Mouse (Mus musculus): ENCODE data around the gene Il4i1.

Gene Il4i1

DNA sequence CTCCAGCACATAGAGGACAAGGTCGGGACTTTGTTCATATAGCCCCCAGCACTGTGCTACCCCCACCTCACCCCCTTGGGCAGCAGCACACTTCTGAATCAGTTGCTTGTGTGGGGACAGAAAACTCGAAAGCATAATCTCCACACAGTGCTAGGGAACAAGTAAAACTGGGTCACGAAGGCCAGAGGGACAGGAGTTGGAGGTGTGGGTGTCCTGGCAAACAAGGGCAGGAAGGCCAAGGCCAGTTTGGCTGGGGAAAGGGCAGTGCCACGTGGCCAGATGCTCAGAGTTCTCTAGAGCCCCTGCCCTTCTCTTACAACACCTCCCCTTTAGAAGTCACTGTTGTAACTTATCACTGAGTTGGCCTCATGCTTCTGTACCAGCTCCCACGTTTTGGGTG, 3.7 kb downstream of the Il4i1 start:
- no peak for DNase-seq

DNA sequence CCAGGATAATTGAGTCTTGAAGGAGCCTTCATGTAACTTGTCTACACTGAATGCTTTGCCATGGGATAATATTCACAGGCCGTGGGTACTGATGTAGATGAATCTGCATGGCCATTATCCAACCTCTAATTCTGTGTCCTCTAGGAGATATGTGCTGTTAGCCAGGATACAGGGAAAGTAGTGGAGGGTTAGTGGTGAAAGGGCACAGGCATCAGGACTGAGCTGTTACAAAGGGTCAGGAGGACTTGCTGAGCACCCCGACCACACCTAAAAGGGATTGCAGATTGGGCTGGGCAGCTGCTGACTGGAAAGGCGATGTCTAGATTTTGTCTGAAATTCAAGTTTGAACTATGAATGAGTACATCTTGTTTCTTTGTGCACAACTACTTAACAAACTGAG, 4.3 kb downstream of the Il4i1 start:
- DNase-seq: no peak

DNA sequence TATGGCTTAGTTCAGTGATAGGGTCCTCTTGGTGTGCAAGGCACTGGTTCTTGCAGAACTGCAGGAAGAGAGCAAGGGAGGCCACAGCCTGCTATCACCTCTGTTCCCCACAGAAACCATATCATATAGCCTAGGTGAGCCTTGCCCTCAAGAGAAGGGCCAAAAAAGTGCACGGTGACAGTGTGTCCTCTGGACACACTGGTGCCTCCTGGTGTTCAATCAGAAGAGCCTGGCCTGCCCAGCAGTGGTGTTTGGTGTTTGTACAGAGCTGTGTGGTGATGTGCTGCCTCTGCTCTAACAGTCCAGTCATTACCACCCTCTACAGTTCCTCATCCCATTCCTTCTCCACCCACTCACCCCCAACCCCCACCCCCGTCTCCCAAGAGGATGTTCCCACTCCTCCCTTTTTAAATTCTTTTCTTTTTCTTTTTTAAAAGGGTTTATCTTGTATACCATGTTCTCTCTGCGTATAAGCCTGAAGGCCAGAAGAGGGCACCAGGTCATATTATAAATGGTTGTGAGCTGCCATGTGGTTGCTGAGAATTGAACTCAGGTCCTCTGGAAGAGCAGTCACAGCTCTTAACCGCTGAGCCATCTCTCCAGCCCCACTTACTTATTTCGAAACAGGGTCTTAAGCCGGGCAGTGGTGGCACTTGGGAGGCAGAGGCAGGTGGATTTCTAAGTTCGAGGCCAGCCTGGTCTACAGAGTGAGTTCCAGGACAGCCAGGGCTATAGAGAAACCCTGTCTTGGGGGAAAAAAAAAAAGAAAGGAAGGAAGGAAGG, 5.7 kb downstream of the Il4i1 start:
- no peak for DNase-seq

DNA sequence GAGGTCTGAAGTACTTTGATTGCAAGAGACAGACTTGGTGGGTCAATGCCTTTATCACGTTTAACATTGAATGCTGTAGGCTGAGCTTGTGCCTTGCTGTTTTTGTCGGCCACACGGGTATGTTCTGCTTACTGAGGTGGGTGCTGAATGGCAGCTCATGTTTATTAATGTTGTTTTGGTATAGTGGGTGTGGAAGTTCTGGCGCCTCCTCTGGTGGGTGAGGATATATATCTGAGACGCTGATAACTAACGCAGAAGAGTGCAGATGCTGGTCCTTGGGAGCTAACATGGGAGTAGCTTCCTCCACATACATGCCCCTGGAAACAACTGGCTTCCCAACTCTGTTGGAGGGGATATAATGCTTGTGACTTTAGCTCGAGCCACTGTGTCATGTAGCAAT, 7.2 kb downstream of the Il4i1 start:
- peak in 1 of 2 experiments; percentile 2 for DNase-seq

DNA sequence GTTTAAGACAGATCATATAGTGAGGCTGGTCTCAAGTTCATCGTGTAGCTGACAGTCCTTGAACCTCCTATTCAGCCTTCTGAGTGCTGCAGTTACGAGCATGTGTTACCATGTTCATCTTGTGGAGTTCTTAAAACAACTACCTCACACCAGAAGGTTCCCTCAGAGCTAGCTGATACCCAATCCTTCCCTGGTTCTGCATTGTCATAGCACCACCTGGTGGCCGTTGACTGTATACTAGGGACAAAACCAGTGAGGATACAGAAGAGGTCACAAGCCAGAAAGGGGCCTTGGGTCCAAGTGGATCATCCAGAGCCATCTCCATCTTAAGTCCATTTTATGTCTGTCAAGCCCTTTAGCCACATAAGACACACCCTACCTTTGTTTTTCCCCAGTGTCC, 8.7 kb downstream of the Il4i1 start:
- peak; percentile 47 to 61 for DNase-seq

DNA sequence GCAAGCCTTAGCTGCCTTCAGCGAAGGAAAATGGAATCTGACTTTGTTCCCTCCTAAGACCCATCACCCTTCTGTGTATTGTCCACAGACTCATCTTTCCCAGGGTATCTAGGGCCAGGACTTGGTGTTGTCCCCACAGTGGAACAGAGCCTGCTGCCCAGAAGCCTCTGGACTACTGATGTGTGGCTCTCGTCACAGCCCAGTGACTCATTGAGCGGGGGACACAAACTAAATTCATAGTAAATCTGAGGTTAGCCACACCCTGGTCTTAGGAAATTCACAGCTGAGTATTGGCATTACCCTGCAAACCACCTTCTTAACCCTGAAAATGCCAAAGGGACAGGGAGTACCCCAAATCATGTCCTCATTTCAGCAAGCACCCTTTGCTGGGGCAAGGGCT, 10.6 kb downstream of the Il4i1 start:
- no peak for DNase-seq

DNA sequence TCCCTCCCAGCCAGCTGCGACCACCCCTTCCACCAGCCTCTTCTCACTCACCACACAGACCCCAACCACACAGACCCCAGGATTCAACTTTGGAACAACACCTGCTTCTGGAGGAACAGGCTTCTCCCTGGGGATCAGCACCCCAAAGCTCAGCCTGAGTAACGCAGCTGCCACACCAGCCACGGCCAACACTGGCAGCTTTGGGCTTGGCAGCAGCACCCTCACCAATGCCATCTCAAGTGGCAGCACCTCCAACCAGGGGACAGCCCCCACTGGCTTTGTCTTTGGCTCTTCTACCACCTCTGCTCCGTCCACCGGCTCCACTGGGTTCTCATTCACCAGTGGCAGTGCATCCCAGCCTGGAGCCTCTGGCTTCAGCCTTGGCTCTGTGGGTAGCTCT, 12.5 kb downstream of the Il4i1 start:
- no peak for DNase-seq

DNA sequence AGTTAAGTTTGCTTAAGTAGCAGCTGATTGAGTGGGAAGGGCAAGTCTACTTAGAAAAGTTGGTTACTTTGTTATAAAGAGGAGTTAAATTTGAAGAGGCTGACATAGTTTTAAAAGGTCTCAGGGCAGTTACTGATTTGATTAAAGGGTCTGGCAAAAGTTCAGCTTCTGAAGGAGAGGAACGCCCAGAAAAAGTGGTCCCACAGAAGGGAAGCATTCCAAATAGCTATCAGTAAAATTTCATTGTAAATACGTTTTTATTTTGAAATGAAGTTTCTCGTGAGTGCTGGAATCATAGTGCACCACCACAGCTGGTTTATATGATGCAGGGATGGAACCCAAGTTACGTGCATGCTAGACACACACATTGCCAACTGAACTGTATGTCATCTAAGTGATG, 16.6 kb downstream of the Il4i1 start:
- DNase-seq: no peak

DNA sequence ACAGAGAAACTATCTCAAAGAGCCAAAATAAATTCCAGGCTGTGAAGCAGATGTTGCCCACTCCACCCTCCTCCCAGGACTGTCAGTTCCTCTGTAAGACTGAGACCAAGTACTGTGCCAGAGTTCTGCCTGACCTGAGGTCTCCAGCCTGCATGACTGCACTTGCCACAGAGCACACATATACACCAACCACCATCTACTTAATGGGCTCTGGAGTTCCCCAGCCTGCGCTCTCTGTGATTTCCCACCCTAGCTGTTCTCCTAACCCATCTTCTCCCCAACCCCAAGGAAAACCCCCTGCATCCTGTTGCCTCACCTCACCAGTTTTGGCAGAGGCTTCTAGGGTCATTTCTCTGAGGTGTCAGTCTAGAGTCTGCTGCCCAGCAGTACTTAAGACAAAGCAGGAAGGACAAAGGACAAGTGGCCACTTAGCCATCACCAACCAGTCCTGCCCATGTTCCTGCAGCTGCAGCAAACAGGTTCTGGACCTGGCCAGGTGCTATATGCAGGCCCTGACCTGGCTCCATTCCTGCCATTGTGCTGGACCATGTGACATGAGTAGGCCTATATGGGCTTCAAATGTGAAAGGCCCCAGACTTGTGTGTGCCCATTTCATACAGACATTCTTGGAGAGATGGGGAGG, 19.3 kb downstream of the Il4i1 start:
- no peak for DNase-seq

DNA sequence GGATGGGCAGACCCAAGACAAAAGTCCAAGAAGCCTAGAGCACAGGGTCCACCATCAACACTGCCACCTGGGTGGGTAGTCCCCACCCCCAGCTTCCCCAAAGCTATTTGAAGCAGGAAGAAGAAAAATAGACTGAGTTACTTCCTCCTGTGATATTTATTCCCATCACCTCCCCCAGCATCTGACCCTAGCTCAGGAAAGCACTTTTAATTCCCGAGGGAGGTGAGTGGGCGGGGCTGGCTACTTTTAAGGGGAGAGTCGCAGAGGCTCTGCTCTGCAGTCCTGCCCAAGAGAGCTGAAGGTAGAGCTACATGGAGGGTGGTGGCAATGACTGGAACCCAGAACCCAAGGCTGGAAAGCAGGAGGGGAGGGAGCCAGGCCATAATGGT, 19.8 kb downstream of the Il4i1 start:
- DNase-seq: no peak

DNA sequence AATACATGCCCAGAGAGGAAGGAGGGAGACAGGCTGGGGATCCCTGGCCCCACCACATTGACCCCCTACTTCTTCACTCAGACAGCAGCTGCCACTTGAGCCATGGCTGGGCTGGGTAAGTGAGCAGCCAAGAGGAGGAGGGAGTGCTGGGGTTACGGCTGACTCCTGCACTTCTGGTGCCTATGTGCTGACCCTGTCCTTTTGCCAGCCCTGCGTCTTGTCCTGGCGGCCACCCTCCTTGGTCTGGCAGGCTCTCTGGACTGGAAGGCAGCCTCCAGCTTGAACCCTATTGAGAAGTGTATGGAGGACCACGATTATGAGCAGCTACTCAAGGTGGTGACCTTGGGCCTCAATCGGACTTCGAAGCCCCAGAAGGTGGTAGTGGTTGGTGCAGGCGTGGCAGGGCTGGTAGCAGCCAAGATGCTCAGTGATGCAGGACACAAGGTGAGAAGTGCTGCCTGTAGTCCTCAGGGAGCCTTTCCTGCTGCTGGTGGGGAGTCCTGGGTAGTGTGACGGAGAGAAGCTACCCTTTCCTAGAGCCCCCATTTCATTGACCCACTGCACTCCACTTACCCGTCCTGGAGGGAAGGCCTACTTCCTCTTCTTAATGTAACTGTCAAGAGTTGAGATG, 20.4 kb downstream of the Il4i1 start:
- no peak for DNase-seq

DNA sequence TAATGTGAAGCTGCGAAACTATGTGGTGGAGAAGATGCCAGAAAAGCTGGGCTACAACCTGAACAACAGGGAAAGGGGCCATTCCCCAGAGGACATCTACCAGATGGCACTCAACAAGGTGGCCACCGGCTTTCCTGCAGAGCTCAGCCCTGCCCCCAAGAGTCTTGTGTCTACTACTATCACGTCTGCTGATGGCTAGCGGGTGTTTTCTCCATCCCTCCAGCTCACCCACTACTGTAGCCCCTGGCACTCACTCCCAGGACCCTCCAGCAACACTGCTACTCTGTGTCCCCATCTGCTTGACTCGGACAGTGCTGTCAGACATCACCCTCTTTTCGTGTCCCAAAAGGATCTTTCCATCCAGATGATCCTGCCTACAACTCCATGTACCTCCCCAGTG, 21.9 kb downstream of the Il4i1 start:
- no peak for DNase-seq

DNA sequence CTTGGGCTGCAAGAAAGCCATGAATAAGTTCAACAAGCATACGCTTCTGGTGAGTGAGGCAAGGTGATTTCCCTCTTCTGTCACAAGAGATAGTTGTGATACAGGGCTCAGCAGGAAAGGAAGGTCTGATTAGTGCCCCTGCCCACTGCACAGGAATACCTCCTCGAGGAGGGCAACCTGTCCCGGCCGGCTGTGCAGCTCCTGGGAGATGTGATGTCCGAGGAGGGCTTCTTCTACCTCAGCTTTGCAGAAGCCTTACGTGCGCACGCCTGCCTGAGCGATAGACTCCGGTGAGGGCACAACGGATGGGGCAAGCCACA, 22.9 kb downstream of the Il4i1 start:
- no peak for DNase-seq

DNA sequence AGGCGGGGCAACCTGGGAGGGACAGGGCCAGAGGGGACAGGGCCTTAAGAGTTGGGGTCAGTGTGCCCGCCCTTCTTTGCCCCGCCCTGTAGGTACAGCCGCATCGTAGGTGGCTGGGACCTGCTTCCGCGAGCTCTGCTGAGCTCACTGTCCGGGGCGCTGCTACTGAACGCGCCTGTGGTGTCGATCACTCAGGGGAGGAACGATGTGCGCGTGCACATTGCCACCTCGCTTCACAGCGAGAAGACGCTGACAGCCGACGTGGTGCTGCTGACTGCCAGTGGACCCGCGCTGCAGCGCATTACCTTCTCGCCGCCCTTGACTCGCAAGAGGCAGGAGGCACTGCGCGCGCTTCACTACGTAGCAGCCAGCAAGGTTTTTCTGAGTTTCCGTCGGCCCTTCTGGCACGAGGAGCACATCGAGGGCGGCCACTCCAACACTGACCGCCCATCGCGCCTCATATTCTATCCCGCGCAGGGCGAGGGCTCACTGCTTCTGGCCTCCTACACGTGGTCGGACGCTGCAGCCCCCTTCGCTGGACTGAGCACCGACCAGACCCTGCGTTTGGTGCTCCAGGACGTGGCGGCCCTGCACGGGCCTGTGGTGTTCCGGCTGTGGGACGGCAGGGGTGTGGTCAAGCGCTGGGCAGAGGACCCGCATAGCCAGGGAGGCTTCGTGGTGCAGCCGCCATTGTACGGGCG, 23.5 kb downstream of the Il4i1 start:
- no peak for DNase-seq

DNA sequence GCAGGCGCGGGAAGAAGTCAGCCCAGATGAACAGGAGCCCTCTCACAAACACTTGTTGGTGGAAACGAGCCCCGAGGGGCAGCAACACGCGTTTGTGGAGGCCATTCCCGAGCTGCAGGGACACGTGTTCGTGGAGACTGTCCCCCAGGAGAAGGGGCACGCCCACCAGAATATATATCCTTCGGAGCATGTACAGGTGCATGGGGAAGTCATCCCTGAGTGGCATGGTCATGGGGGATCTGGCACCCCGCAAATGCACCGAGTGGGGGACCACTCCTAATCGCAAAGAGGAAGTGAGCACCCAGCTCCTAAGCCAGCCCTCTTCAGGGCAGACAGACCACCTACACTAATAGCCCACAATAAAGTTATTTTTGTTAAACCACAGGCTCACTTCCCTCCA, 24.2 kb downstream of the Il4i1 start:
- DNase-seq: no peak

DNA sequence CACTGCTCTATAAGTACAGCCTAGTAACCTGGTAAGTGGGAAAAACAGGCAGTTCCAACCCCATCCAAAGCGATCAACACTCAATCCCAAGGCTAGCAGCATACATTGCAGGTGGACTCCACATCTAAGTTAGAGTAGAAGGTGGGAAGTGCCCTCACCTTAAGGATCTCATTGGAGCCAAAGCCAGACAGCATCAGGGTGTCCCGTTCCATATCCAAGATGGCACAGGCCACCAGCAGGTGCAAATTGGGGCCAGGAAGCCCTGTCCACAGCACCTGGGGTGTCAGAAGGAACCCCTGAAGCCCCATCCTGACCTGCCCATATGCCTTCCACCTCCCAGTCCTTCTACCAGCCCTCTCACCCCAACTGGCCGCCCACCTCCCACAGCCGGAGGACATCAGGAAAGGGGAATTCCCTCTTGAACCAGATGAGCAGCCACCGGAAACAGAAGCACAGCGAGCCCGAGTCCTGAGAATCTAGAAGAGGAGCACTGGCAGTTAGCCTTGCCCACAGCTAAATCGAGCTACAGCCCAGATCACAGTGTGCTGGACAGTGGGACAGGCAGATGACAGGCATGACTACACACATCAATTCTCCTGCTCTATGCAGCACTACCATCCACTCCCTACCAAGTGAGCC, 25.8 kb downstream of the Il4i1 start:
- DNase-seq: no peak

DNA sequence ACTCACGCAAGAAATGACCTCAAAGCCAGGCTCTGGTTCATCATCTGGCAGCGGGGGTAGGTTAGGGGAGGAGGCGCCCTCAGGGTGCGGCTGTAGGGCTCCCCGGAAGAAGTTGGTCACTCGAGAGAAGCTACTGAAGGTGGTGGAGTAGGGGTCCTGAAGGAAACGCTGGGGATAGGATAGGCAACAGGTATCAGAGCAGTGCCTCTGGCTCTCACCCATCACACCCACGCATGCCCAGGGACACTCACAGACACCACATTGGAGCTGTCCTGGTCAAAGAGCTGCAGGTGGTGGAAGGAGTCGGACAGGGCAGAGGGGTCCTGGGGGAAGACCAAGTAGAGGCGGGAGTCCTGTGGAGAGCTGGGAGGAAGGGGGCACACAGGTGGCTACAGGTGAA, 28.8 kb downstream of the Il4i1 start:
- DNase-seq: no peak

DNA sequence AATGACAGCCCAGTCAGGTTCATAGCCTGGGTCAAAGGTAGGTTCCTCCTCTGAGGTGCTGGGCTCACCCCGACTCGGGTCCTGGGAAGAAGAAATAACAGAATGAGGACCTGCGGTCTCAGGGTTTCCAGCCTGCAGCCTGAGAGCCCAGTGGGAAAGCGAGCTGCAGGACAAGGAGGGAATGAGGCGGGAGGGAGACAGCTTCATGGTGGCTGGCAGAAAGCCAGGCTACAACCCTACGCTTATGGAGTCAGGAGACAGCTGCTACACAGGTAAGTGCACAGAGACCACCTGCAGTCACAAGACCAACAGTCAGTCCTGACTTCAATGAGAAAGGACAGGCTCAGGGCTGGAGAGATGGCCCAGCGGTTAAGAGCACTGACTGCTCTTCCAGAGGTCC, 30.6 kb downstream of the Il4i1 start:
- no peak for DNase-seq

DNA sequence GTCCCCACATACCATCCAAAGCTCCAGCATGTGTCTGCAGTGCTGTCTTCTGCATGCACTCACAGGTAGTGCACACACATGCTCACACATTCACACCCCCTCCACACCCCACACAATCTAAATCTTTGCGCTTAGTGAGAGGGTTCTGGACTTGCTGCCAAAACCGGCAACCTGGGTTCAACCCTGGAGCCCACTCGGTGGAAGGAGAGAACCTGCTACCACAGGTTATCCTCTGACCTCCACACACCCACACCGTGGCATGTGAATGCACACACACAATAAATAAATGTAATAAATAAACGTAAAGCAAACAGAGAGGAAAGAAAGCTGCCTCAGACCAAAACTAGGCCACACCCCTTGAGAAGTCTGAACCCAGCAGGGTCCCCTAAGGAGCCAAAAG, 31.6 kb downstream of the Il4i1 start:
- peak in 1 of 2 experiments; percentile 36 for DNase-seq

DNA sequence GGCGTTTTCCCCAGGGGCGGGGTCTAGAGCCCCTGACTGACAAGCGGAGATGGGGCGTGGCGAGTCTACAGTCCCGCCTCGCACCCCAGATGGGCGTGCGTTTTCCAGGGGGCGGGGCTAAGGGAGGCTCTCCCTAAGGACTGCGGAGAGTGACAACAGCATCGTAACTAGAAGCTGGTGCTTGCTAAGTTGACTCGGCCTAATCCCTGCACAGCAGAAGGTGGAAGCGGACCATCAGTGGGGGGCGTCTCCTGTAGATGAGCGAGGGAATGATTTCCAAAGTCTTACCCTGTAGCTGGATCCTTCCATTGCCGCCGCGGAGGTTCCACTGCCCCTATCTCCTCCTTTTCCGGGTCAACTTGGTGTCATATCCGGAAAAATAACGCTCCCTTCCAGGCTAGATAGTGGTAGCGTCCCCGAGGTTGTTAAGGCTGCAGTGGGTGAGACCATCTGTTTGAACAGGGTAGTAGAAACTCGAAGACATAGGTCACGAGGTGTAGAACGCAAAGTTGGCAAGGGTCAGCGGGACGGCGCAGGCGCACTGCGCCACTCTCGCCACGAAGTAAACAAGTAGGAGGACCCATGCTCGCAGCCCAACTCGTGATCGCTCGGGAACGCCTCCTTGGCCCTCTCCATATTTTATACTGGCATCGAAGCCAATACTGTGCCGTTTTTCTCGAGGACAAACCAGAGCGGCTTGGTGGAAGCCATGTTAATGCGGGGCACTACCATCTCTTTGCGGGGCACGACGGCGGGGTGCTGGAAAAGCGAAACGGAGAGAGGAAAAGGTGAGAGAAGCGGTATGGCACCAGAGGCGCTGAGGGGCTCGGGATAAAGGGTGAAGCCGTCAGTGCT, 32.6 kb downstream of the Il4i1 start, which contains the start of the genes Akt1s1 and Tbc1d17:
TSS of gene Akt1s1 (plus strand) at position 431 of the 855 bp plus-strand sequence.
TSS of gene Tbc1d17 (minus strand) at position 519 of the 855 bp plus-strand sequence.
- DNase-seq: peak; percentile 96 to 99

DNA sequence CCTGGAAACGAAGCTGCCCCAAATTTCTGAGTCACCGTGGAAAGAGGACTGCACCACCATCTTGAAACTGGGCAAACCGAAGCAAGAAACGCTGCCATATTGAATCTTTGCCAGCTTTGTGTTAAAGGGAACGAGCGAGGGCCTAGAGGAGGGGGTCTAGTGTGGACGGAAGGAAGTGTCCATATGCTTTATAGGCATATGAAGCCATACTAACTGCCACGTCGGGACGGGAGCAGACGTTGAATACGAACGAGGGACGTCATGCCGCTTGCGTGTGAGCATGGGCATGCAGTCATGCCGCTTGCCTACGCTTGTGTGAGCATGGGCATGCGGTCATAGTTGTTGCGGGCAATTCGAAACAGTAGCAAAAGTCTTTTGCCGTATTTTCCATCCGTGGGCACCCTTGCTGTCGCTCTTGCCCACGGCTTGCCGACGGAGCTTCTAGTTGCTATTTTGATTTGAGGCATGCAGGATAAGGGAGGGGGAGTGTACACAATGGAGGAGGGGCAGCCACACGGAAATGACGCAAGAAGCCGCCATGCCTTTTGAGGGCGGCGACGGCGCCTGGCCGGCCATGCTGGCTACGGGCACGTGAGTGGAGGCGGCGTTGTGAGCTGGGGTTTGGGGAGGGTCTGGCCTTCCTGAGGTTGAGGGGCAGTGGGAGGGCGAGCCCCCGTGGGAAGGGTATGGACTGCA, 33.4 kb downstream of the Il4i1 start:
- DNase-seq: peak; percentile 84 to 91
